Mouse (Mus musculus) embryonic facial prominence, embryonic 14.5 days (tissue): Measurements from ENCODE around the gene Dlg2. TPM values are rescaled to one million over a fixed set of nuclear protein-coding genes. Genes with fewer than 3 reads are reported as not detected.

ENCODE experiments used
- ATAC-seq: fragments of 200-750 bp; cut with Nextera tagmentation; 2 replicates; pipeline ENCODE4 v1.8.0; 2017; ENCODE audit warnings: low read depth, moderate number of reproducible peaks, moderate TSS enrichment
- DNase-seq: peaks from one replicate; pipeline ENCODE4 v3.0.0-alpha.2; 2015; ENCODE audit warnings: low spot score
- H3K27ac ChIP-seq: fragments of 300-500 bp; sonication (generic); replicated peaks from 2 replicates; pipeline ENCODE4 v1.5.1; 2014; ENCODE audit warnings: low read depth, mild to moderate bottlenecking, low read length, moderate library complexity
- H3K27me3 ChIP-seq: fragments of 300-500 bp; sonication (generic); replicated peaks from 2 replicates; pipeline ENCODE4 v1.6.1; 2014; ENCODE audit warnings: low read length; ENCODE audit not compliant: control insufficient read depth, insufficient read depth
- H3K36me3 ChIP-seq: fragments of 300-500 bp; sonication (generic); 2 replicates; pipeline ENCODE4 v1.6.1; 2014; ENCODE audit warnings: low read length, mixed read lengths; ENCODE audit not compliant: control insufficient read depth, insufficient read depth
- H3K4me1 ChIP-seq: fragments of 300-500 bp; sonication (generic); 2 replicates; pipeline ENCODE4 v1.6.1; 2014; ENCODE audit warnings: antibody characterized with exemption, low read length; ENCODE audit not compliant: control insufficient read depth, insufficient read depth
- H3K4me2 ChIP-seq: fragments of 300-500 bp; sonication (generic); 2 replicates; pipeline ENCODE4 v1.6.1; 2014; ENCODE audit warnings: low read depth, mild to moderate bottlenecking, low read length, moderate library complexity, mixed read lengths
- H3K4me3 ChIP-seq: fragments of 300-500 bp; sonication (generic); 2 replicates; pipeline ENCODE4 v1.5.1; 2014; ENCODE audit warnings: low read depth, mild to moderate bottlenecking, low read length
- H3K9ac ChIP-seq: fragments of 300-500 bp; sonication (generic); 2 replicates; pipeline ENCODE4 v1.6.1; 2014; ENCODE audit warnings: low read depth, mild to moderate bottlenecking, low read length, moderate library complexity, mixed read lengths
- H3K9me3 ChIP-seq: fragments of 300-500 bp; sonication (generic); 2 replicates; pipeline ENCODE4 v1.6.1; 2016; ENCODE audit warnings: low read length; ENCODE audit not compliant: control insufficient read depth
- WGBS: fragments of 180-500 bp; shearing (Covaris S2); extraction: QIAGEN DNeasy Blood & Tissue Kit; methylation state at CpG from one replicate; pipeline ENCODE4 v1.1.7; 2014; 5-methylcytosine and 5-hydroxymethylcytosine counted together
- polyA plus RNA-seq: library from polyadenylated mRNA; unstranded; fragments of >200 nt; fragmentation: Nextera tagmentation; extraction: Ambion mirVana; gene quantifications from 2 replicates; pipeline ENCODE4 v1.2.1, GENCODE M21; 2014

Dlg2 gene
- polyA plus RNA-seq, 1 experiment from 2014 or later = 5.1 TPM

GRCm38 (mm10) chr7:92199131-92199530 is 1722.7 kb downstream of the Dlg2 start:
- Histone ChIP-seq H3K4me2 (no peak overlapping the region), H3K9ac (no peak overlapping the region), H3K27me3 (no peaks in the 10 kb centered on the region), H3K27ac (no peak overlapping the region), H3K4me3 (no peak overlapping the region), H3K36me3 (no peaks in the 10 kb centered on the region), H3K4me1 (no peaks in the 10 kb centered on the region), H3K9me3 (no peaks in the 10 kb centered on the region)
- ATAC-seq (no peak), DNase-seq (no peak)
- WGBS = 74% methylated on average over 1 of the region's 1 CpGs

DNA sequence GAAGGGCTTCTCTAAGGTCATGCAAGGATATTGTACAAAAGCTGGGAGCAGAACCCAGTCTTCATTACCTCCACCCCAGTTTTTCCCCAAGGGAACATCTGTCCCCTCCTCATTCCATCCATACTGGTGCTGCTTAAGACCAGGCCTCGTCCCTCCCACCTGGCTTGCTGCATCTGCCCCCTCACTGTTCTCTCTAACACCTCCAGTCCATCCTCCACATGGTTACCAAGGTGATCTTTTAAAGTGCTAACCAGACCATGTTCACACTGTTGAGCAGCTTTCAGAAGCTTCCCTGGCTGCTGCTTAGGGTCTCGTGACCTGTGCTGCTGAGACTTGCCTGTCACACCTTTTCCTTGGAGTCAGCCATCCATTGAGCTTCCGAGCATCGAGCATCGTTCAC is 1734.2 kb downstream of the Dlg2 start:
- Histone ChIP-seq H3K4me2 (no peak overlapping the region), H3K4me1 (no peaks in the 10 kb centered on the region), H3K9me3 (no peaks in the 10 kb centered on the region), H3K27me3 (no peaks in the 10 kb centered on the region), H3K36me3 (no peaks in the 10 kb centered on the region), H3K4me3 (no peak overlapping the region), H3K27ac (no peak overlapping the region), H3K9ac (no peak overlapping the region)
- WGBS = 87% methylated on average over 5 of the region's 5 CpGs
- DNase-seq = no peak
- ATAC-seq = no peak

- H3K9me3 ChIP-seq = no peaks in the 10 kb centered on the region
- no peaks in the 10 kb centered on the region for H3K36me3 ChIP-seq
- 72% methylated on average over 5 of the region's 5 CpGs for WGBS
- no peaks in the 10 kb centered on the region for H3K27me3 ChIP-seq
- no peak overlapping the region for H3K4me2 ChIP-seq
- no peak for ATAC-seq
- H3K4me3 ChIP-seq = no peak overlapping the region
- no peak overlapping the region for H3K9ac ChIP-seq
- peak; percentile 34 for DNase-seq
- H3K4me1 ChIP-seq = no peaks in the 10 kb centered on the region
- H3K27ac ChIP-seq = no peak overlapping the region
These were observed 1737.3 kb downstream of the Dlg2 start for GRCm38 (mm10) chr7:92213751-92214150.

- Histone ChIP-seq H3K9me3 (no peaks in the 10 kb centered on the region), H3K27ac (no peak overlapping the region)
- no peak for ATAC-seq
These were observed 1741.7 kb downstream of the Dlg2 start for GRCm38 (mm10) chr7:92218171-92218570.

GRCm38 (mm10) chr7:92220619-92221018 is 1744.1 kb downstream of the Dlg2 start:
- Histone ChIP-seq H3K9me3 (0 out of 2 replicates have a peak, but pooled peaks cover 3% of the 10 kb centered on the region), H3K4me1 (no peaks in the 10 kb centered on the region), H3K27me3 (no peaks in the 10 kb centered on the region), H3K36me3 (no peaks in the 10 kb centered on the region), H3K27ac (no peak overlapping the region), H3K9ac (no peak overlapping the region), H3K4me3 (no peak overlapping the region), H3K4me2 (no peak overlapping the region)
- DNase-seq (no peak), ATAC-seq (no peak)

More at GRCm38 (mm10) chr7:92218171-92218570, 1741.7 kb downstream of the Dlg2 start:
- Histone ChIP-seq H3K4me1 (no peaks in the 10 kb centered on the region), H3K27me3 (no peaks in the 10 kb centered on the region), H3K36me3 (no peaks in the 10 kb centered on the region), H3K4me3 (no peak overlapping the region), H3K4me2 (no peak overlapping the region), H3K9ac (no peak overlapping the region)
- no peak for DNase-seq

DNA sequence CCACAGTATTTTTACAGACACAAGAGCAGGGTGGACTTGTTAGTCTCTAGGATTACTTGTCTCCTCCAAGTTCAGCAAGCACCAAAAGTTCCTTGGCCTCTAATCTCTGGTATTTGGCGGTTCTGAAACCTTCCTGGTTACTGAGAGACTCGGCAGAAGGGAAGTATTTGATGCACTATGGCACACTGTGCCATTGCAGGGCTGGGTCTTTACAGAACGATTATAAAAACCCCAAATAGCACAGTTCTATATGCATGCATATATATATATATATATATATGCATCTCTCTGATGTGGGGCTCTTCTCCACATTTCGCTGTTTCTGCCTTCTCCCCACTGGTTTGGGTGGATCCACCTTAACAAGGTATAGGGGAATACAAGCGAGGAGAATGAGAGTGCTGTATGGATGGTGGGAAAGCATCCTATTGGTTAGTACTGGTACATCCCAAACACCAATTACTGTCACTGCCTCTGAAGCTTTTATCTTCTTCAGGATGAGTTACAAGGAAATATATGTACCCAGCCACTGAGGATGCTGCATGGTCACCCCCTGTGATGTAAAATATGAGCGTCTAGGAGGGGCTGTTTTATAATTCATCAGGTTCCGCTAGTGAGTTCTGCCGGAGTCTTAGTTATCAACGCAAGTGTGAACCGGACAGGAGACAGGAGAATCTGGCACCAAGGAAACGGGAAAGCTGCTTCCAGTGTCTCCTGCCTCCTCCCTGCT is 1758.2 kb downstream of the Dlg2 start:
- Histone ChIP-seq H3K9me3 (no peaks in the 10 kb centered on the region), H3K4me2 (peak overlapping the region; percentile 43), H3K9ac (peak overlapping the region; percentile 32; the same call in 1 of the 2 replicates), H3K27ac (no peak overlapping the region), H3K4me1 (peaks cover 15% of the 10 kb centered on the region), H3K4me3 (peak overlapping the region; percentile 15), H3K27me3 (no peaks in the 10 kb centered on the region), H3K36me3 (no peaks in the 10 kb centered on the region)
- WGBS = 60% methylated on average over 11 of the region's 11 CpGs
- DNase-seq = peak; percentile 15
- ATAC-seq = no peak

- no peaks in the 10 kb centered on the region for H3K9me3 ChIP-seq
- peak overlapping the region; percentile 32; the same call in 1 of the 2 replicates for H3K9ac ChIP-seq
- H3K27me3 ChIP-seq = no peaks in the 10 kb centered on the region
- no peak overlapping the region for H3K27ac ChIP-seq
- H3K4me1 ChIP-seq = peaks cover 15% of the 10 kb centered on the region
- DNase-seq (peak; percentile 33), ATAC-seq (peak; percentile 85; the same call in 1 of the 2 replicates)
- peak overlapping the region; percentile 43 for H3K4me2 ChIP-seq
- 32% methylated on average over 12 of the region's 12 CpGs for WGBS
- H3K4me3 ChIP-seq = peak overlapping the region; percentile 15
- no peaks in the 10 kb centered on the region for H3K36me3 ChIP-seq
These were observed 1759.1 kb downstream of the Dlg2 start for GRCm38 (mm10) chr7:92235541-92236031.

GRCm38 (mm10) chr7:92240908-92241307 is 1764.4 kb downstream of the Dlg2 start:
- H3K9me3 ChIP-seq = no peaks in the 10 kb centered on the region
- no peaks in the 10 kb centered on the region for H3K36me3 ChIP-seq
- no peak overlapping the region for H3K4me3 ChIP-seq
- DNase-seq (no peak), ATAC-seq (no peak)
- peaks cover 9% of the 10 kb centered on the region; the same call in 1 of the 2 replicates for H3K4me1 ChIP-seq
- no peak overlapping the region for H3K4me2 ChIP-seq
- WGBS = 76% methylated on average over 2 of the region's 2 CpGs
- no peaks in the 10 kb centered on the region for H3K27me3 ChIP-seq
- H3K9ac ChIP-seq = no peak overlapping the region
- no peak overlapping the region for H3K27ac ChIP-seq

- Histone ChIP-seq H3K36me3 (no peaks in the 10 kb centered on the region), H3K9me3 (no peaks in the 10 kb centered on the region), H3K27ac (no peak overlapping the region), H3K27me3 (no peaks in the 10 kb centered on the region), H3K4me2 (no peak overlapping the region), H3K4me3 (no peak overlapping the region), H3K4me1 (no peaks in the 10 kb centered on the region), H3K9ac (no peak overlapping the region)
- ATAC-seq = no peak
- 86% methylated on average over 3 of the region's 3 CpGs for WGBS
- DNase-seq = no peak
These were observed 1771.1 kb downstream of the Dlg2 start for GRCm38 (mm10) chr7:92247594-92247993.
